Mouse (Mus musculus): Measurements from ENCODE around the gene Lrg1. TPM values are rescaled to one million over a fixed set of nuclear protein-coding genes. Genes with fewer than 3 reads are reported as not detected.

The Lrg1 gene
- polyA plus RNA-seq, 1 experiment, result 3.7 TPM

DNA sequence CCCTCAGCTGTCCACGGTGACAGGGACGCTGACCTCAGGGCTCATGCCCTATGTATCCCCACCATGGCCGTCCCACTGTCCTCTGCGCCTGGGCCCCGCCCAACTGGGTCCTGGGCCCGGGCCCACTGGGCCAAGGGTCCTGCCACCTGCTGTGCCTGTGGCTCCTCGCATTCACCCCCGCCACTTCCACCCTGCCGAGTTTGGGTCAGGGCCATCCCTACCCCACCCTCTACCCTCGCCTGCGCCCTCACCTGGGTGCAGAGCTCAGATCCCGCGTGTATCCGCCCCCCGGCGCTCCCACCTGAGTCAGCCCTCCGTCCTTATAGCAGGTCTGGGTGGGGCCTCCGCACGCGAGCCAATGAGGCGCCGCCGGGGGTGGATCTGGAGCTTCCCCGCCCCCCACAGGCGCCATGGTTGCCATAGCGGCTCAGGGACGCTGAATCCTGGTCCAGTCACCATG, 4.5 kb downstream of the Lrg1 start, which contains the start of gene Plin5:
Gene Plin5 (minus strand): TSS at position 346 of the 460 bp plus-strand sequence.
- Histone ChIP-seq H3K27ac (ENCODE audit: control insufficient read depth, insufficient read depth, low read depth, low read length) (peak within 1 kb of the TSS; percentile 45; the same call in 1 of the 2 replicates), H3K27me3 (ENCODE audit: control insufficient read depth, insufficient read depth, low read length) (no peaks in the 10 kb centered on the region), H3K36me3 (ENCODE audit: control insufficient read depth, insufficient read depth, low read length) (no peaks in the 10 kb centered on the region), H3K4me3 (ENCODE audit: control insufficient read depth, low read depth, low read length) (peak within 1 kb of the TSS; percentile 54), H3K4me1 (ENCODE audit: control insufficient read depth, insufficient read depth, low read length) (peaks cover 26% of the 10 kb centered on the region)
- TF ChIP-seq CTCF (IDR thresholded peaks at IDR 0.05; ENCODE audit: control insufficient read depth, insufficient read depth, insufficient replicate concordance, low read depth, low read length), result no peak
- TF ChIP-seq POLR2A (IDR thresholded peaks at IDR 0.05; ENCODE audit: control insufficient read depth, low read depth, low read length), result no peak

DNA sequence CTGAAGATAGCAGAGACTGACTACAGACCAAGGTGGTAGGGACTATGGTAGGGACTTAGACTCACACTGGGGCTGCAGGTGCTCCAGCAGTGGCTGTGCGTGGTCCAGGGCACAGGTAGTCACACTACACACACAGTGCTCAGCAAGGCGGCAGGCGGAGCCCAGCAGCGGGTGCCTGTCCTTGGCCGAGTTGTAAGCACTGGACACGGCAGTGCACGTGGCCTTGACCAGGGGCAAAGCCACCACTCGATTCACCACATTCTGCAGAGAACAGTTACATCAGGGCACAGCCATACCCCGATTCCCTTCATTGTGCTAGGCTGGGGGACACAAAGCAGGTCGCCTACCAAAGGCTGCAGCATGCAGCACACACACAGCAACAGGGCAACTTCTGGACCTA, 5.6 kb downstream of the Lrg1 start:
- Histone ChIP-seq H3K4me1 (ENCODE audit: control insufficient read depth, insufficient read depth, low read length) (peaks cover 26% of the 10 kb centered on the region), H3K36me3 (ENCODE audit: control insufficient read depth, insufficient read depth, low read length) (no peaks in the 10 kb centered on the region), H3K27ac (ENCODE audit: control insufficient read depth, insufficient read depth, low read depth, low read length) (peak overlapping the region; percentile 45; the same call in 1 of the 2 replicates), H3K27me3 (ENCODE audit: control insufficient read depth, insufficient read depth, low read length) (no peaks in the 10 kb centered on the region), H3K4me3 (ENCODE audit: control insufficient read depth, low read depth, low read length) (no peak overlapping the region)
- TF ChIP-seq CTCF (IDR thresholded peaks at IDR 0.05; ENCODE audit: control insufficient read depth, insufficient read depth, insufficient replicate concordance, low read depth, low read length) (no peak), POLR2A (IDR thresholded peaks at IDR 0.05; ENCODE audit: control insufficient read depth, low read depth, low read length) (no peak)

DNA sequence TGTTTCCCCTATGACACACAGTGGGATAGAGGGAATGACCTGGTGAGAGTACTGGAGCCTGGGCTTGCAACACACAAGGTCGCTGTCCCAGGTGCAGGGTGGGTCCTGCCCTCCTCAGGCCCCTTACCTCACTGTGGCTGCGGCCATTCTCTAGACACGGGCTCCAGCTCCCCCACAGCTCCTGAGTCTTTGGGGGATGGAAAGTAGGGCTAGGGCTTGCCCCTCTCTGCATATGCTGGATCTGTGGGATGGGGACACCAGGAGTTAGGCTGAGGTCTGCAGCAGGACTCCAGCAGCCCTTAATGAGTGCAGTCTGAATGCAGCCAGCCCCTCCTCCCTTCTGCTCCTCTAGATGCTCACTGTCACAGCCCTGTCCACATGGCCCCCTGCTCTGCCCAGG, 9.1 kb downstream of the Lrg1 start:
- Histone ChIP-seq H3K27me3 (ENCODE audit: control insufficient read depth, insufficient read depth, low read length) (no peaks in the 10 kb centered on the region), H3K4me3 (ENCODE audit: control insufficient read depth, low read depth, low read length) (no peak overlapping the region), H3K4me1 (ENCODE audit: control insufficient read depth, insufficient read depth, low read length) (peaks cover 22% of the 10 kb centered on the region), H3K36me3 (ENCODE audit: control insufficient read depth, insufficient read depth, low read length) (no peaks in the 10 kb centered on the region), H3K27ac (ENCODE audit: control insufficient read depth, insufficient read depth, low read depth, low read length) (no peak overlapping the region)
- TF ChIP-seq POLR2A (IDR thresholded peaks at IDR 0.05; ENCODE audit: control insufficient read depth, low read depth, low read length) (no peak), CTCF (IDR thresholded peaks at IDR 0.05; ENCODE audit: control insufficient read depth, insufficient read depth, insufficient replicate concordance, low read depth, low read length) (no peak)

DNA sequence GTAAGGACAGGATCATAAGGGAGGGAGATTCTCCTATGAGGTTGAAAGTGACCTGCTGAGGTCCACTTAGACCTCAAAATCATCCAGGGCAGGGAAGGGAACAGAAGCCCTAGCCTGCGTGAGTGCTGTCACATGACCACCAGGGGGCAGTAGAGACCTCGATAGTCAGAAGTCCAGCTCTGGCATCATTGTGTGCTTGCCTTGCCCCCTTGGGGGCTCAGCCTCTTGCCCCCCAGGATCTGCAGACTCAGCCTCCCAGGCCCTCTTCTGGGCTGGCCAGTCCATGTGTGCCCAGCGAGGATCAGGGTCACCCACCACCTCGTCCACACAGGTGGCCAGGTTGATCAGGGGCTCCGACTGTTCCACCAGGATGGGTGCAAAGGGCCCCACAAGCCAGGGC, 9.9 kb downstream of the Lrg1 start:
- TF ChIP-seq CTCF (IDR thresholded peaks at IDR 0.05; ENCODE audit: control insufficient read depth, insufficient read depth, insufficient replicate concordance, low read depth, low read length), result peak; percentile 85
- no peak for TF ChIP-seq POLR2A (IDR thresholded peaks at IDR 0.05; ENCODE audit: control insufficient read depth, low read depth, low read length)
- no peak overlapping the region for H3K4me3 ChIP-seq (ENCODE audit: control insufficient read depth, low read depth, low read length)
- H3K36me3 ChIP-seq (ENCODE audit: control insufficient read depth, insufficient read depth, low read length), result no peaks in the 10 kb centered on the region
- no peak overlapping the region for H3K27ac ChIP-seq (ENCODE audit: control insufficient read depth, insufficient read depth, low read depth, low read length)
- peaks cover 14% of the 10 kb centered on the region for H3K4me1 ChIP-seq (ENCODE audit: control insufficient read depth, insufficient read depth, low read length)
- H3K27me3 ChIP-seq (ENCODE audit: control insufficient read depth, insufficient read depth, low read length), result no peaks in the 10 kb centered on the region

- no peak overlapping the region for H3K4me3 ChIP-seq (ENCODE audit: control insufficient read depth, low read depth, low read length)
- H3K27ac ChIP-seq (ENCODE audit: control insufficient read depth, insufficient read depth, low read depth, low read length), result no peak overlapping the region
- H3K36me3 ChIP-seq (ENCODE audit: control insufficient read depth, insufficient read depth, low read length), result no peaks in the 10 kb centered on the region
- no peaks in the 10 kb centered on the region for H3K27me3 ChIP-seq (ENCODE audit: control insufficient read depth, insufficient read depth, low read length)
- TF ChIP-seq CTCF (IDR thresholded peaks at IDR 0.05; ENCODE audit: control insufficient read depth, insufficient read depth, insufficient replicate concordance, low read depth, low read length) (no peak), POLR2A (IDR thresholded peaks at IDR 0.05; ENCODE audit: control insufficient read depth, low read depth, low read length) (no peak)
- peaks cover 6% of the 10 kb centered on the region for H3K4me1 ChIP-seq (ENCODE audit: control insufficient read depth, insufficient read depth, low read length)
Observed at GRCm38 (mm10) chr17:56111021-56111420, 10.8 kb downstream of the Lrg1 start.

- TF ChIP-seq CTCF (IDR thresholded peaks at IDR 0.05; ENCODE audit: control insufficient read depth, insufficient read depth, insufficient replicate concordance, low read depth, low read length) (no peak), POLR2A (IDR thresholded peaks at IDR 0.05; ENCODE audit: control insufficient read depth, low read depth, low read length) (no peak)
- no peaks in the 10 kb centered on the region for H3K27me3 ChIP-seq (ENCODE audit: control insufficient read depth, insufficient read depth, low read length)
- peaks cover 6% of the 10 kb centered on the region for H3K4me1 ChIP-seq (ENCODE audit: control insufficient read depth, insufficient read depth, low read length)
- H3K27ac ChIP-seq (ENCODE audit: control insufficient read depth, insufficient read depth, low read depth, low read length), result no peak overlapping the region
- H3K4me3 ChIP-seq (ENCODE audit: control insufficient read depth, low read depth, low read length), result no peak overlapping the region
- no peaks in the 10 kb centered on the region for H3K36me3 ChIP-seq (ENCODE audit: control insufficient read depth, insufficient read depth, low read length)
Observed at GRCm38 (mm10) chr17:56110571-56110970, 11.2 kb downstream of the Lrg1 start.

DNA sequence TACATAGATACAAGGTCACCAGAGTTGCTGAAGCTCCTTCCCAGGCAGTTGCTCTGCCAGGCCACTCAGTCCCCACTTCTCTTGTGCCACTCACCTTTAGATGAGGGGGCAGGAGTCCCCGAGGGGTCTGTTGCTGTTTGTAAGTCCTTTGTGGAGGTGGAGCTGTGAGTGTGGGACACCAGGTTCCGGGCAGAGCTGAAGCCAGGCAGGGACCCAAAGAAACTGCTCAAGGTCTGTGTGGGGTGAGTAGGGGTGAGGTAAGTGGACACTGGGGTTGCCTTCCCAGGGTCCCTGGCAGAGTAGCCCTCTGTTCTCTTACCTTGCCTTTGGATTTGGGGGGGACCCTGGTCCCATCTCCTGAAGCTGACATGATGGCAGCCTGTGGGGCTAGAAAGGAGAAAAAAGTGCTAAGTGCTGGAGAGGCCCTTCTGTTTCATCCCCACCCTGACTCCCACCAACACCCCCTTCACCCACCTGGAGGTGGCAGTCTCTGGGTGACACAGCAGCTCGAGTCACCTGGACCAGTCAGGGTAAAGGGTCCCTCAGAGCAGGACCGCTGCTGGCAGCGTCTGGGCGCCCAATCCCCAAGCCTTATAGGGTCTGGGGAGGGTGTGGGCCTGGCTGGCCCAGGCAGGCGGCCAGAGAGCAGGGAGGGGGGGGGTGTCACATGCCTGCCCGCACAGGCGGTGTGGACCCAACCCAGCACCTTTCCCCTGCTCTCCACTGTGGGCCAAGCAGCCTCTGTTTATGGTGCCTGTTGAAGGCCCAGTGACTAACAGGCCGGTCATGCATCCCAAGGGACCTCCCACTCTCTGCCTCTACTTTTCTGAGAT, 12.4 kb downstream of the Lrg1 start, which contains the start of gene Plin4:
Gene Plin4 (minus strand): TSS at position 585 of the 833 bp plus-strand sequence.
- H3K36me3 ChIP-seq (ENCODE audit: control insufficient read depth, insufficient read depth, low read length), result no peaks in the 10 kb centered on the region
- no peaks in the 10 kb centered on the region for H3K27me3 ChIP-seq (ENCODE audit: control insufficient read depth, insufficient read depth, low read length)
- H3K4me1 ChIP-seq (ENCODE audit: control insufficient read depth, insufficient read depth, low read length), result peaks cover 6% of the 10 kb centered on the region
- peak within 1 kb of the TSS; percentile 81 for H3K27ac ChIP-seq (ENCODE audit: control insufficient read depth, insufficient read depth, low read depth, low read length)
- TF ChIP-seq CTCF (IDR thresholded peaks at IDR 0.05; ENCODE audit: control insufficient read depth, insufficient read depth, insufficient replicate concordance, low read depth, low read length) (no peak), POLR2A (IDR thresholded peaks at IDR 0.05; ENCODE audit: control insufficient read depth, low read depth, low read length) (no peak)
- no peak within 1 kb of the TSS for H3K4me3 ChIP-seq (ENCODE audit: control insufficient read depth, low read depth, low read length)

All from testis, adult 2 months (tissue).